Mouse (Mus musculus): ENCODE results near the gene Amotl2. TPM values are rescaled to one million over a fixed set of nuclear protein-coding genes. Genes with fewer than 3 reads are reported as not detected.

Amotl2 gene
- polyA plus RNA-seq, 1 experiment: not detected

DNA sequence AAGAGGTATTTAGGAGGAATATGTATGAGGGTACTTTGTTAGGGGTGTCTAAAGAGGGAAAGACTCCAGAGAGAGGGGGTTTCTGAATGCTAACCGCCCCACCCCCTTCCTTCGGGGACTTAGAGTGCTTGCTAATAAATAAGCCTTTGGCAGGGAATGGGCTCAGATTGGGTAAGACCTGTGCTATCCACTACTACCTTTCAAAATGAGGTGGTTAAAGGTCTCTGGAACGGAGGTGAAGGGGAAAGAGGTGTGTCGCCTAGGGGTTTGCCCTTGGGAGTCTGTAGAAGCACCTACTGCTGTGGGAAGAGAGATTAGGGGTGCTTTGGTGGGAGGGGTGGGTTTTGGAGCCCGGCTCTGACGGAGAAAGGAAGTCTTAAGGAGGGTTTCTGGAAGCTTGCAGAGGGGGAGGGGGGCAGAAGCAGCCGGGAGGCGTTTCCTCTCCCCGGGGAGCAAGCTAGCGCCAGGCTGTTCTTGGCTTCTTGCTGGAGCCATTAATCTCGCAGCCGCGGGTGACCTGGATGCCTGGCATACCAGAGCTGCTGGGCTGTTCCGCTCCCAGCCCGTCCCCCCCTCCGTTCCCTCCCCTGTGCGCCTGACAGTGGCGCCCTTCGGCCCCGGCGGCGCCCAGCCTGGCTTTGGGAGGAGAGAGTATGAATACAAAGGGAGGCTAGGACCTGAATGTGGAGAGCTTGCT is 9.6 kb downstream of the Amotl2 start:
- no peak for TF ChIP-seq GATA1 (IDR thresholded peaks at IDR 0.05; ENCODE audit: low read length)

DNA sequence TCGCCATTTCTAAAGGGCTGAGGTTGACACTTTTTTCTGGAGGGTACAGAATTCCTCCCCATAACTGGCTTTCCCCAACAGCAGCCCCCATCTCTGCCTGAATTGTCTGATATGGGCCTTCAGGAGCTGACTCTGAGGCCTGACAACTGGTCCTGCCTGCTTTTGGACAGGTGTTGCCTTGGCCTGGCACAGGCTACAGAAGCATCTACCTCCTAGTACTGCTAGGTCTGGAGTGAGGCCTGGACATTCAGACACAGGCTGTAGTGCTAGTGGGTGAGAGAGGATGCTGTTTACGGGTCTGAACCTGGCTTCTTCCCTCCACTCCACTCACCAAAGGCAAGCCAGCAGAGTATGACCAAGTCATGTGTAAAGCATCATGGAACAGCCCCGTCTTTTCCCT is 10.3 kb downstream of the Amotl2 start:
- TF ChIP-seq GATA1 (IDR thresholded peaks at IDR 0.05; ENCODE audit: low read length): no peak

DNA sequence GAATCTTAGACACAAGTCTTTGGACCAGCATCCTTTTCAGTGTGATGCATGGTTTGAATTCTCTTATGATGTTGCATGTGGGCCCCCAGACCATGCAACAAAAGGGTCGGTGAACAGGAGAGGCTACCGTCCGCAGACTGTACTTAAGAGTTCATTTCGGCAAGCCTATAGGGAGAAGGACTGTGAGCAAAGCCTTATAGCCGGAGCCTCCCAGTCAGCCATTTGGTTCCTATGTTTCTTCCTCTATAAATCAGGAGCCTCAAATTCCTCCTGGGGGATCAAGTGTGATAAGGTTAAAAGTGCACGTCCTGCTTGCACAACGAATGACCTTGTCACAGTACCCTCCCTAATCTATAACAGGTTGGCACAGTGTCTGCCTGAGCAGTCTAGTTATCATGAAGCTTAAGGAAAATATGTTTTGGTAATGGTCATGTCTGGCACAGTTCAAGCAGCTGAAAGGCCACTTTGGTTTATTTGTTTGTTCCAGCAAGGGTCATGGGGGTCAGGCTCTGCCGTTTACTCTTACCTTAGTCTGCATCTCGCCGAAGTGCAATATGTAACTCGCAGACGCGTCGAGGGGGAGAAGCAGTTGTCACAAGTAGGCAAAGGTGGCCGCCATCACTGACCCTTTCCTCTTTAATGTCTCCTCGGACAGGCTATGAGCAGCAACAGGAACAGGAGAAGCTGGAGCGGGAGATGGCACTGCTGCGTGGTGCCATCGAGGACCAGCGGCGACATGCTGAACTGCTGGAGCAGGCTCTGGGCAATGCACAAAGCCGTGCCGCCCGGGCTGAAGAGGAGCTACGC is 11.4 kb downstream of the Amotl2 start:
- no peak for TF ChIP-seq GATA1 (IDR thresholded peaks at IDR 0.05; ENCODE audit: low read length)

DNA sequence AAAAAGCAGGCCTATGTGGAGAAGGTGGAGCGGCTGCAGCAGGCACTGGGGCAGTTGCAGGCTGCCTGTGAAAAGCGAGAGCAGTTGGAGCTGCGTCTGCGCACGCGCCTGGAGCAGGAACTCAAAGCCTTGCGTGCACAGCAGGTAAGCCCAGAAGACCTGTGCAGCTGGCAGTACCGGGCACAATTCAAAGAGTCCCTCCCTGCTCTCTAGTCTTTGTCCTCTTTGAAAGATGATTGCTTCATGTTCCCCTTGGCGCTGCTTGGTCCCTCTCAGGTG is 11.9 kb downstream of the Amotl2 start:
- TF ChIP-seq GATA1 (IDR thresholded peaks at IDR 0.05; ENCODE audit: low read length): no peak

DNA sequence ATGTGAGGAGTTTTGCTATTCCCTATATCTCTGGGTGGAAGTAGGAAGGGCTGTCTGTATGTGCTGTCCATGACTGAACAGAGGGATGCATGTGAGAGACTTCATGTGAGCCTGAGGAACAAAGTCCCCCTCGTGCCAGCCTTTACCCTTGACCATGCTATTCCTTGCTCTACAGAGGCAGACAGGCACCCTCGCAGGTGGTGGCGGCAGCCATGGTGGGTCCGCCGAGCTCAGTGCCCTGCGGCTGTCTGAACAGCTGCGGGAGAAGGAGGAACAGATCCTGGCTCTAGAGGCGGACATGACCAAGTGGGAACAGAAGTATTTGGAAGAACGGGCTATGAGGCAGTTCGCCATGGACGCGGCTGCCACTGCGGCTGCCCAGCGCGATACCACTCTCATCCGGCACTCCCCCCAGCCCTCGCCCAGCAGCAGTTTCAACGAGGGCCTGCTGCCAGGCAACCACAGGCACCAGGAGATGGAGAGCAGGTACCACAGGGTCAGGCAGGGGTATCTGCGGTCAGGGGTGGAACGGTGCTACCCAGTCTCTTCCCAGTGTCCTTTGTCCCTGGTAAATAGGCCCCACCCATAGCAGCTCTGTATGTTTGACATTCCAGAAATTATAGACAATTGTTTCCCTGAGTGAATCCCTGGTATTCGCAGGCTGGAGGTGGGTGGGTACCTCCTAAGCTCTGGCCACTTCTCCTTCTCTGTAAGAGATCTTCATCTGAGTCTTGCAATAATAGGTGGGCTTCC is 12.8 kb downstream of the Amotl2 start:
- no peak for TF ChIP-seq GATA1 (IDR thresholded peaks at IDR 0.05; ENCODE audit: low read length)

DNA sequence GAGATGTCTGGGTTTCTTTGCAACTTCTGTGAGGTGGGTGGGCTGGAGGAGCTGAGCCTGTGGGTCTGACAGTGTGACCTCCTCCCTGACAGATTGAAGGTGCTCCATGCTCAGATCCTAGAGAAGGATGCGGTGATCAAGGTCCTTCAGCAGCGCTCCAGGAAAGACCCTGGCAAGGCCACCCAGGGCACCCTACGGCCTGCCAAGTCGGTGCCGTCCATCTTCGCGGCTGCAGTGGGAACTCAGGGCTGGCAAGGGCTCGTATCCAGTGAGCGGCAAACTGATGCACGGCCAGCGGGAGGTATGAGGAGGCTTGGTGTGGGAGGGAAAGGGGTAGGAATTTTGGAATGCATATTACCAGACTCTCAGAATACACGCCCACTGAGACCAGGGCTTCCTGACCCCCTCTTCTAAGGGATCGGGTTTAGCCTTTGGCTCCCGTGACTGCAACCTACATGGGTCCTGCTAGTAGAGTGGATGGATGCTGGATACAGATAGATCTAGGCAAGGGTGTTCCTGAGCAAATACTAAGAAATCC is 13.5 kb downstream of the Amotl2 start:
- TF ChIP-seq GATA1 (IDR thresholded peaks at IDR 0.05; ENCODE audit: low read length): no peak

DNA sequence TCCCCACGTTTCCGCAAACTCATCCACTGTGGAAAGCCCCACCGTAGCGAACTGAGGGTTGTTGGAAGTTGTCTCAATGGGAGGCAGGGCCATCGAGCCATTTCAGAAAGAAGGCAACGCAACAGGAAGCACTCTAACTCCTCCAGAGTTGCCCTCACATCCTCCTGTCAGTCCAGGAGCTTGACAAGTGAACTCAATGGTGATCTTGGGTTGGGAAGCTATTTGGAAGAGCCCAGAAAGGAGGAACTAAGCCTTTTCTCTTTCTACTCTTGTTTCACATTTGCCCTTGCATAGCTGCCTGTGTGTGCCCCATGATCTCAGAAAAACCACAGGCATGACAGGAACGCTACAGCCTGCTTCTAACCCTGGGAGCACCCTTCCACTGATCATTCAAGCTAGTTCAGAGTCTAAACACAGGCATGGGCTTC is 14.6 kb downstream of the Amotl2 start:
- TF ChIP-seq GATA1 (IDR thresholded peaks at IDR 0.05; ENCODE audit: low read length): no peak

DNA sequence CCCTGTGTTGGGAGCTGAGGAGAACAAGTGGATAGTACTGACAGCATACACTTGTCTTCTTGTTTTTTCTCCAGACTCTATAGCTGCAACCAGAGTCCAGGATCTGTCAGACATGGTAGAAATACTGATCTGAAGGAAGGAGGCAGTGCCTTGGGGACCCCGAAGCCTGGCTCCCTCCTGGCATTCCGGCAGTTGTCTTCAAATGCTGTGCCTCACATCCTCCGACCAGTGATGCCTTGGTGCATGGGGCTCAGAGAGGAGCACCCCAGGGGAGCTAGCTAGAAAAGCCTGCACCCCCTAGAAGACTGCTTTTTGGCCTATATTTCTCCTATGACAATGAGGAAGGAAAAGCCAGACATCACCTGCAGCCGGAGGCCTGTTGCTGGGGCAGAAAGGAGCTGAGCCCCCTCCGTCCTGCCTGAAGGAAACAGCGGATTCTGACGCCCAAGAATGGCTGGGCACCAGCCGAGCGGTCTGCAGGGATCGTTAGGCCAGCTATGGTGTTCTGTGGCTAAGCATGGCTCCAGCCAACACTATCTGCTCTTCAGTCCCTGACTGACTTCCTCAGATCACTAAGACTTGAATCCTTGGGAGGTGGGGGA is 15.2 kb downstream of the Amotl2 start:
- TF ChIP-seq GATA1 (IDR thresholded peaks at IDR 0.05; ENCODE audit: low read length): no peak

DNA sequence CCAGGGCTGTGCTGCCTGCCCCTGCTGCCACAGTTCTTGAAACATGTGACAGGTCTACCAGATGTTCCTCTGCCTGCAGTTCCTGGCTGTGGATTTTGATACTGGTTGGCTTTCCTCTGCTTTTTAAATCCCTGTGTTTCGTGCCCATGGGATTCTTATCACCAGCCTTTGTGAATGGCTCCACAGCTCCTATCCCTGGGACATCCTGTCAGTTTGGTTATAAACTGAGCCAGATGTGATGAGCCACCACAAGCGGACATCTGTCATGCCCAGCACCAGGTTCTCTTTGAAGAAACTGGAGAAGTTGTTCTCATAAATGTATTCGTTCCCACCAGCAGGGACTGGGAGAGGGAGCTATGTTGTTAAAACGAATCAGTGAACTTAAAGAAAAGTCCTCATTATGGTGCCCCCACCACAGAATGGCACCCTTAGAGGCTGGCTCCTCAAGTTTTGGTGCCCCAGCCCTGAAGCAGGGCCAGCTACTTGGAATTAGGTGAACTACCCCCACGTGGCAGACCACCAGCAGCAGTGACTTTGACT is 15.9 kb downstream of the Amotl2 start:
- TF ChIP-seq GATA1 (IDR thresholded peaks at IDR 0.05; ENCODE audit: low read length): no peak

DNA sequence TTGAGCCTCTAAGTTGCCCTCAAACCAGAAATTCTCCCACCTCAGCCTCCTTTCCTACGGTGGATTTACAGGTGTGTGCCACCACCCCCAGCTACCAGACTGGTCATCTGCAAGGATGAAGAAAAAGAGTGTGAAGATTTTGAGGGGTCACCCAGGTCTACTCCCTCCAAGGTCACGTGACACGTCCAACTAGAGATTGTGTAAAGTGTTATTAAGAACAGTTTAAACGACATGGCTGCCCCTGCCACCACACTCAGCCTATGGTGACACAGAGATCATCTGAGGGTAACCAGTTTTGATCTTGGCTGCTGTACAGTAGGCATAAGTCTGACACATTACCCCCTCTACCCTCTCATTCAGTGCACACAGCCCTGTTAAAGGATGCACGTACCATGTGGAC is 17.0 kb downstream of the Amotl2 start:
- TF ChIP-seq GATA1 (IDR thresholded peaks at IDR 0.05; ENCODE audit: low read length): no peak

DNA sequence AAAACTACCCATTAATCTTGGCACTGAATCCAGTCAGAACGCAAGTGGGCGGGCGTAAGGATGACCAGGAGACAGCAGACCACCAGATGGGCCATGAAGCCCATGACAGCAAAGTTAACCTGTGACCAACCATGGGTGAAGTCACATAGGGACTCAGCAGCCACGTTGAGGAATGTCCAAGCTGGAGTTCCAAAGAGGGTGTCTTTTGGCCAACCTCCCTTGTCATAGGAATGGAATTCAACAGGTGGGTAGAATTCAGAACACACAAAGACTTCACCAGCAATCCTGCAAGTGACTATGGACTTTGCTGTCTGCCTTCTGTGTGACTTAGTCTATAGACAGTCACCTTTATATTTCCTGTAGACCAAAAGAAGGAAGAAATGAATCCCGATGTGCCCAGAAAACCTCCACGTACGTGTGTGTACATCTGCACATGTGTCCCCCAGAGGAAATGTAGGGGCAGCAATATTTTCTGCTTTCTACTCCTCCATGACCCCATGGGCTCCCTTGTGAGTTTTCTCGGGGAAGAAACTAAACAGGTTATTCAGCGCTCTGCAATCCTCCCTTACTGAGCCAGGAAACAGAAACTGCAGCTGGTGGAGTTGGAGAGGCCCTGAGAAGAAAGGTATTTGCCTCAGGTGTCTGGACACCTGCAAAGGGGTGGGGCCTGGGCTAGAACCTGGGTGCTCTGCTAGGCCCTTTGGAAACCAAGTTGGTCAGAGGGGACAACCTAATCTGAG is 17.7 kb downstream of the Amotl2 start:
- no peak for TF ChIP-seq GATA1 (IDR thresholded peaks at IDR 0.05; ENCODE audit: low read length)

DNA sequence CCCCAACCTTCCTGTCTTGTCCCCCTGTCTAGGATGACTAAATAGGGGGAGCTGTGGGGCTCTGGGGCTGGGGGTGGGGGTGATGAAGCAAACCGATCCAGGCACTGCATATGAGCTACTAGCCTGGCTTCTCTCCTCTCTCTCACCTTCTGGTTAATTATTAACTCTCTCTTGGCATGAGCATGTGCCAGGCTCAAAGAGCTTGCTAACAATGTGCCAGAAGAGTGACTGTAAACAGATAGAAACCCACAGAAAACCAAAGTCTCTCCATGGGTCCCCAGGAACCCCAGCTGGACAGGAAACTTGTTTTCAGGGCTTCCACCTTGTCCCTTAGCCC is 18.2 kb downstream of the Amotl2 start:
- TF ChIP-seq GATA1 (IDR thresholded peaks at IDR 0.05; ENCODE audit: low read length): no peak

DNA sequence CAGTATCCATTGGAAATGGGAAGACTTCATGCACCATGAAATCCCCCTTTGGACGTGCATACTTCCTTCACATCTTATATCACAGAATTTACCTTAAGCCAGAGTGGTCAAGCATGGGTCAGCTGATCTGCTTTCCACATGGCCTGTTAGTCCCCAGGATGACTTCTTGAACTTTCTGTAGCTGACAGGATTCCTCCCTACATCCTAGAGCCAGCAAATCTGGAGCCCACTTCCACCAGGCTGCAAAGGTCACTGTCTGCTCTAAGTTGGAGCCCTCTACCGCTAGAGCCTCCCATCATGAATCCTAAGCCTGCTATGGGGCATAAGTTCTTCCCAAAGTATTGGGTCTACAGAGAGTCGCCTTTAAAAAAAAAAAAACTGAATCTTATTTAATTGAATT is 18.8 kb downstream of the Amotl2 start:
- TF ChIP-seq GATA1 (IDR thresholded peaks at IDR 0.05; ENCODE audit: low read length): no peak

DNA sequence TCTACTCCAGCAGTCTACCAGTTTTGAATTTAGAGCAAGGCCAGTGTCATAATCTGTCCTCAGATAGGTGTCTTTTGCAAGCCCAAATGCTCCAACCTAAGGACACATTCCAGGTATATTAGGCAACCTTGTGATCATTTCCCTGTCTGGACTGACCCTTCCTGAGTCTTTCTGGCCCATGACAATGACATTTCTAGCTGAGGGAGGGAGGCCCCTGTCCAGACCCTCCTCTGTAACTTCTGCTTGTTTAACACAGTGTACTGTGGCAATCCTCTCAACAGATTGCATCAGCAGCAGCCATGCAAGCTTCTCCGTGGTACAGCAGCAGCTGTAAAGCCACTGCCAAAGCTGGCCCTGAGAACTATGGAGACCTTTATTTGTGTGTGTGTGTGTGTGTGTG is 19.5 kb downstream of the Amotl2 start:
- no peak for TF ChIP-seq GATA1 (IDR thresholded peaks at IDR 0.05; ENCODE audit: low read length)

DNA sequence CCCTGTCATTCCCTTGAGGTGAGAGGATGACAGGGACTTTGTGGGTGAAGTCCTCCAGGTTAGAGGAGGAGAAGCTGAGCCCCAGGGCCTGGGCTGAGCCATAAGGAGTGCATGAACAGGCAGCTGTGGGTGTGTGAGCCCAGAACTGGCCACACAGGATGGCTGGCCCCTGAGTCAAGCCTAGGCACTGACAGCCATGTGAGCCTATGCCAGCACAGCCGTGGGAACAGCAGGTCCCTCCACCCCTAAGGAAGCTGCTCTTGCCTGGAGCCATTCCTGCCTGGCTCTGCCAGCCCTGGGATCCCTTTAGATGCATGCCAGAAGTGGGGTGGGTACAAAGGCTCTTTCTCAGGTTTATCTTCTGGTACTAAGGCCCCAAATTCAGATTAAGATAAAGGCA is 20.9 kb downstream of the Amotl2 start:
- TF ChIP-seq GATA1 (IDR thresholded peaks at IDR 0.05; ENCODE audit: low read length): no peak
